Mouse (Mus musculus) CD4-positive, CD25-positive, alpha-beta regulatory T cell, adult 4 months (primary cell): ENCODE data around the gene Olfr1214. TPM values are rescaled to one million over a fixed set of nuclear protein-coding genes. Genes with fewer than 3 reads are reported as not detected.
"Not testable (repeated sequence)": the region's sequence is repeated elsewhere in the genome, so short reads cannot be mapped to it uniquely, and the experiment has no call there.

Source experiments
- ATAC-seq: one replicate; pipeline ENCODE4 v1.8.0; 2017
- polyA plus RNA-seq, 2 experiments: library from polyadenylated mRNA; unstranded; fragments of 100-300 nt; shearing (Covaris generic); gene quantifications; one replicate each; pipeline ENCODE4 v1.2.1; 2017

Olfr1214 gene
- not detected for polyA plus RNA-seq

DNA sequence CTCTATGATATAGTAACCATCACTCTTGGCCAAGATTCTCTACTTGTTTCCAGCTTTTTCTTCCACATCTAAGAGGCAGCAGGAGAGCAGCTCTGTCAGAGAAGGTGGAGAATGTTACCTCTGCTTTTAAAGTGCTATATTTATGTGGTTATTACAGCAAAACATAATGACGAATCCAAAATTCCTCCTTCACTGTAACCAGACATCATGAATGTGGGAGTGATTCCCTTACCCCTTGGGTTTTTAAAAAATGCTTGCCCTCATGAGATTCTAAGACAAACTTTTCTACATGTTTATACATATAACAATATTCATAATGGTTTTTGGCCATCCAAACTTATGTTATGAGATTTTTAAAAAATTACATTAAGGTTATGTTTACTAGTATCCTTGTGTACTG lies at the start of gene Olfr1214:
Gene Olfr1214, minus strand, starts transcription at position 101 of the 400 bp plus-strand sequence.
- ATAC-seq: no peak

DNA sequence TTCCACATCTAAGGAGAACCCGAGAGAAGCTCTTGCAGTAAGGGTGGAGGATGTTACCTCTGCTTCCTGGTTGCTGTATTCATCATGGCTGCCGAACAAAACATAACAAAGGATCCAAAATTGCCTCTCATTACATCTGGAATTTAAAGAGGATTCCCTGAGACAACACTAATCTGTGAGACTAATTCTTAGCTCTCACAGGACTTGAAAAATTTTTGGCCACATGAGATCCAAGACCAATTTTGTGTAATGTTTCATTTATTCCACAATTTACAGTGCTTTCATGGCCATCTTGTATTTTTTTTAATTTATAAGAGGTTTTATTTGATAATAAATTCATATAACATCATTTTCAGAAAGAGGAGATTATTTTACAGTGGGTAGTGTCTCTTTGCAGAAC lies 39.5 kb upstream of the Olfr1214 start, which contains the start of gene Olfr1217:
Gene Olfr1217, minus strand, starts transcription at position 101 of the 400 bp plus-strand sequence.
- ATAC-seq: no peak

DNA sequence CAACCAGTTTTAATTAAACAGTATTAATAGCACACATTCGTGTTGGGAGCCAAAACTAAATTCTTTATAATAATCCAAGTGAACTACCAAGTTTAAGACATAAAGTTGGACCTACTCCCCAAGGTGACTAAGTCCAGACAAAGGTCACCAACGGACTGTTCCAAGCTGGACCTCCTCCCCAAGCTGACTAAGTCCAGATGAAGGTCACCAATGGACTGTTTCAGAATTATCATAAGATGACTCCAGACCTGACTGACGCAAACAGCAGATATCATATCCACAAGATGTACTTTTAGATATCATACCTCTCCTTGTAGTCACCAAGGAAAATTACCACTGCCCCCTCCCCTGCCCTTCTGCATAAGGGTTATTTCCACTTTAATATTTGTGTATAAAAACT lies 29.0 kb upstream of the Olfr1214 start:
- not testable (repeated sequence) for ATAC-seq

DNA sequence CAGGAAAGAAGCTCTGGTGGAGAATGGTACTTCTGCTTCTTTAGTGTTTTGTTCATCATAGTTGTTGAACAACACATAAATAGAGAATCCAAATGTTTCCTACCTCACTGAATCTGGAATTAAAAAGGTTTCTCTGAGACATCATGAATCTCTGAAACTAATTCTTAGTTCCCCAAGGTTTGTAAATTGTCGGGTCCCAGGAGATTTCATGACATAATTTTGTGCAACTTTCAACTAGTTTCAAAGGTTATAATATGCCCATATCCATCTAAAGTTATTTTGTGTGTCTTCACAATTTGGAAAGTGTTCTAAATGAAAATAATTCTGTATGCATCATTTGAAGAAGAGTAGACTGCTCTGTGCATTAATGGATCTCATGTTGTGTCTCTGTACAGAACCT lies 25.8 kb upstream of the Olfr1214 start, which contains the start of gene Olfr1216:
Gene Olfr1216, minus strand, starts transcription at position 101 of the 400 bp plus-strand sequence.
- ATAC-seq: no peak

DNA sequence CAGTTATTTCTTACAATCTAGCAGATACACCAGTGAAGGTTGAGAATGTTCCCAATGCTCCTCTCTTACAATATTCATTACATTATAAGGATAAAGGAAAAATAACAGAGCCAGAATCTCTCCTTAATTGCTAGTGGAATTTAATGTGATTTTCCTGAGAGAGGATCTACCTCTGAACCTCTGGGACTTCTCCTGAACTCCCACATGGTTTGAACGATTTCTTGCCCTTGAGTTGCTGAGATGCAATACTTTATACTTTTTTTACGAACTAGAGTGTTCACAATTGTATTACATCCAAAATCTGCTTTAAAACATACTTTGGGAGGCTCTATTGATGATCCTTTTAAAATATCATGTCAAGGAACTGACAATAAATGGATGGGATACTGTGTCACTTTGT lies 14.4 kb upstream of the Olfr1214 start, which contains the start of gene Olfr1215:
Gene Olfr1215, minus strand, starts transcription at position 101 of the 400 bp plus-strand sequence.
- ATAC-seq: no peak

DNA sequence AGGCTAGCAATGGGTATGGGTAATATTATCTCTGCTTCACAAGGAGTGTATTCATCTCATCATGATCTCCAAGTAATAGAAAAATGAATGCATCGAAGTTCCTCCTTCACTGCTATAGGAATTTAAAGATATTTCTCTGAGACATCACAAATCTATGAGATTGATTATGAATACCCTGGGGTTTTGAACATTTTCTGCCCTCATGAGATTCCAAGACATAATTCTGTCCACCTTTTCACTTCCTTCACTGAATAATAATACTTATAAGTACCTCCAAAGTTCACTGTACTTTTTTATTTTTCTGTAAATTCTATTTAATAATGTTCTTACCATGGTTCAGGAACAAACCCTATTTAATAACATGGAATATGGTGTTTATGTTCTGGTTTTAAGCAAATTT lies 12.3 kb downstream of the Olfr1214 start, which contains the start of gene Gm13762:
Gene Gm13762, minus strand, starts transcription at position 101 of the 400 bp plus-strand sequence.
- no peak for ATAC-seq

DNA sequence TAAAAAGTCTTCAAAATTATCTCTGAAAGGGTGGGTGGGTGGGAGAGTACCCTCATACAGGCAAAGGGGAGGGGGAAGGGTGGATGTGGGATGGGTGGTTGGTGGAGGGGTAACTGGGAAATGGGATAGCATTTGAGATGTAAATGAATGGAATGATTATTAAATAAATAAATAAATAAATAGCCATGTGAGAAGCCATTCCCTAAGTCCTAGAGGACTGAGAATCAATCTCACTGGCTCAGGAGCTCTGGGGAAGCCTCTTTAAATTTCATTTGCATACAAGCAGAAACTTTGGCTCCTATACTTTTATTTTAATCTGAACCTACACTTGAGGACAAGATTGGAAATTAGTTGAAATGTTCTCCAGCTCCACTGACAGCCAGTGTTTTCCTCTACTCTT lies 38.8 kb downstream of the Olfr1214 start, which contains the start of gene Olfr1212:
Gene Olfr1212, plus strand, starts transcription at position 301 of the 400 bp plus-strand sequence.
- no peak for ATAC-seq

DNA sequence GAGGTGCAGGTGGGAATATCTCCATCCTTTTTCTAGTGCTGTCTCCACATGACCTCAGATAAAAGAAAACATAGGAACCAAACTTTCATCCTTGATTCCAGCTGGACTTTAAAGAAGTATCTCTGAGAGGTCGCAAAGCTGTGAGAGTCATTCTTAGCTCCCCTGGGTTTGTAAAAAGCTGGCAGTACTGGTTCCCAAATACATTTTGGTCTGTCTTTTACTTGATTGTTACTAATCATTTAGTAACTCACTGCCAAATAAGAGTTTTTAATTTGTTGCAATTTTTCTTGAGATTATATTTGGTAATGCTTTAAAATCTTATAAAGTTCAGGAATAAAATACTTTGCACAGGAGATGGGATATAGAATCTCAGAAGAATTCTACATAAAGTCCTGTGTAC lies 54.4 kb downstream of the Olfr1214 start, which contains the start of gene Olfr1211:
Gene Olfr1211, minus strand, starts transcription at position 101 of the 400 bp plus-strand sequence.
- no peak for ATAC-seq

Other genes with a start within 250 kb of the Olfr1214 start
- under 1 TPM in 1 of 2 experiments, not detected in 1; 0.09 TPM for gene Olfr1198, start 241.3 kb downstream of the Olfr1214 start, polyA plus RNA-seq
- not detected for gene Olfr1199, start 232.2 kb downstream of the Olfr1214 start, polyA plus RNA-seq
- under 1 TPM in 1 of 2 experiments, not detected in 1; 0.11 TPM for gene Olfr1200, start 222.2 kb downstream of the Olfr1214 start, polyA plus RNA-seq
- not detected for gene Olfr1201, start 199.6 kb downstream of the Olfr1214 start, polyA plus RNA-seq
- gene Olfr1202, start 178.2 kb downstream of the Olfr1214 start, polyA plus RNA-seq: not detected
- gene Olfr1205, start 162.9 kb downstream of the Olfr1214 start, polyA plus RNA-seq: not detected
- gene Olfr1204, start 143.4 kb downstream of the Olfr1214 start, polyA plus RNA-seq: not detected
- gene Olfr1206, start 129.4 kb downstream of the Olfr1214 start, polyA plus RNA-seq: not detected
- under 1 TPM in 1 of 2 experiments, not detected in 1; 0.11 TPM for gene Olfr1208, start 90.3 kb downstream of the Olfr1214 start, polyA plus RNA-seq
- not detected for gene Olfr1209, start 77.5 kb downstream of the Olfr1214 start, polyA plus RNA-seq
- not detected for gene Olfr1211, start 54.5 kb downstream of the Olfr1214 start, polyA plus RNA-seq
- not detected for gene Olfr1212, start 38.7 kb downstream of the Olfr1214 start, polyA plus RNA-seq
- gene Gm13762, start 12.4 kb downstream of the Olfr1214 start, polyA plus RNA-seq: not detected
- not detected for gene Olfr1215, start 14.3 kb upstream of the Olfr1214 start, polyA plus RNA-seq
- gene Olfr1216, start 25.7 kb upstream of the Olfr1214 start, polyA plus RNA-seq: not detected
- not detected for gene Olfr1217, start 39.4 kb upstream of the Olfr1214 start, polyA plus RNA-seq
- gene Olfr1218, start 68.5 kb upstream of the Olfr1214 start, polyA plus RNA-seq: not detected
- not detected for gene Olfr1219, start 90.9 kb upstream of the Olfr1214 start, polyA plus RNA-seq
- under 1 TPM in 1 of 2 experiments, not detected in 1; 0.08 TPM for gene Olfr1220, start 114.2 kb upstream of the Olfr1214 start, polyA plus RNA-seq
- gene Olfr1221, start 124.6 kb upstream of the Olfr1214 start, polyA plus RNA-seq: not detected
- gene Olfr1222, start 140.4 kb upstream of the Olfr1214 start, polyA plus RNA-seq: not detected
- not detected for gene Olfr1223, start 158.9 kb upstream of the Olfr1214 start, polyA plus RNA-seq
- gene Olfr1224-ps1, start 171.4 kb upstream of the Olfr1214 start, polyA plus RNA-seq: not detected
- under 1 TPM in 1 of 2 experiments, not detected in 1; 0.08 TPM for gene Olfr1225, start 182.0 kb upstream of the Olfr1214 start, polyA plus RNA-seq
- not detected for gene Olfr1226, start 207.4 kb upstream of the Olfr1214 start, polyA plus RNA-seq